Mouse (Mus musculus) A20 (cell line): ENCODE measurements around the gene Dguok.

Source experiments
- DNase-seq: peaks from one replicate; pipeline ENCODE4 v3.0.0-alpha.2; 2011; ENCODE audit warnings: low read depth, low spot score

Gene Dguok

GRCm38 (mm10) chr6:83435174-83435573 is 71.6 kb downstream of the Dguok start:
- no peak for DNase-seq

GRCm38 (mm10) chr6:83433546-83433945 is 73.2 kb downstream of the Dguok start:
- no peak for DNase-seq

GRCm38 (mm10) chr6:83432966-83433365 is 73.8 kb downstream of the Dguok start:
- DNase-seq = no peak
